Mouse (Mus musculus) MEL (cell line): ENCODE results near the gene Ssr2.

Experiments
- CTCF ChIP-seq, 3 experiments: IDR thresholded peaks in 2 of 3; conservative IDR thresholded peaks in 1 of 3; 2 replicates each; pipeline ENCODE4 v1.5.1; 2011 to 2012; ENCODE audit warnings: low read length in 3 of 3, low read depth in 2 of 3, mild to moderate bottlenecking in 2 of 3, improper control_type of control experiment in 1 of 3, inconsistent platforms in 1 of 3, mixed read lengths in 1 of 3, moderate library complexity in 1 of 3; ENCODE audit not compliant: control insufficient read depth in 1 of 3, insufficient read depth in 1 of 3, poor library complexity in 1 of 3, severe bottlenecking in 1 of 3
- EP300 ChIP-seq, 2 experiments: IDR thresholded peaks; 2 replicates each; pipeline ENCODE4 v1.6.1; 2011; ENCODE audit warnings: improper control_type of control experiment in 2 of 2, low read length in 2 of 2, low read depth in 1 of 2, mild to moderate bottlenecking in 1 of 2
- GABPA ChIP-seq: IDR thresholded peaks from 2 replicates; pipeline ENCODE4 v1.6.1; 2012; ENCODE audit warnings: low read depth, mild to moderate bottlenecking, inconsistent platforms, low read length, improper control_type of control experiment, moderate library complexity
- HCFC1 ChIP-seq: IDR thresholded peaks from 2 replicates; pipeline ENCODE4 v1.6.1; 2012; ENCODE audit warnings: low read depth, mild to moderate bottlenecking, inconsistent platforms, low read length, improper control_type of control experiment, moderate library complexity
- JUND ChIP-seq: IDR thresholded peaks from 2 replicates; pipeline ENCODE4 v1.6.1; 2011; ENCODE audit warnings: low read depth, mild to moderate bottlenecking, improper control_type of control experiment, low read length
- POLR2A ChIP-seq, 2 experiments: IDR thresholded peaks; 2 replicates each; pipeline ENCODE4 v1.6.1; 2011 to 2012; ENCODE audit warnings: low read length in 2 of 2, mild to moderate bottlenecking in 2 of 2, control low read depth in 1 of 2, improper control_type of control experiment in 1 of 2, low read depth in 1 of 2, moderate library complexity in 1 of 2; ENCODE audit not compliant: control insufficient read depth in 1 of 2, insufficient read depth in 1 of 2, poor library complexity in 1 of 2
- RCOR1 ChIP-seq: IDR thresholded peaks from 2 replicates; pipeline ENCODE4 v1.6.1; 2012; ENCODE audit warnings: low read depth, mild to moderate bottlenecking, inconsistent platforms, low read length, improper control_type of control experiment
- USF1 ChIP-seq: IDR thresholded peaks from 2 replicates; pipeline ENCODE4 v1.6.1; 2014; ENCODE audit warnings: low read depth, mild to moderate bottlenecking, inconsistent platforms, low read length, improper control_type of control experiment, moderate library complexity
- ZC3H11A ChIP-seq: IDR thresholded peaks from 2 replicates; pipeline ENCODE4 v1.6.1; 2012; ENCODE audit warnings: low read depth, mild to moderate bottlenecking, inconsistent platforms, low read length, improper control_type of control experiment
- ZKSCAN1 ChIP-seq: IDR thresholded peaks from 2 replicates; pipeline ENCODE4 v1.6.1; 2012; ENCODE audit warnings: low read depth, mild to moderate bottlenecking, inconsistent platforms, low read length, improper control_type of control experiment, moderate library complexity

GRCm38 (mm10) chr3:88539397-88539796 lies 36.3 kb upstream of the Ssr2 start:
- TF ChIP-seq JUND (no peak), CTCF (IDR thresholded peaks at IDR 0.05 in 2 of 3, conservative IDR thresholded peaks at IDR 0.05 in 1 of 3; ENCODE audit: control insufficient read depth in 1 of 3, insufficient read depth in 1 of 3, low read depth in 2 of 3, low read length in 3 of 3, poor library complexity in 1 of 3, severe bottlenecking in 1 of 3) (no peak), RCOR1 (no peak), ZC3H11A (no peak), GABPA (no peak), EP300 (IDR thresholded peaks at IDR 0.05; ENCODE audit: low read depth in 1 of 2, low read length in 2 of 2) (no peak), ZKSCAN1 (no peak), HCFC1 (no peak), POLR2A (IDR thresholded peaks at IDR 0.05; ENCODE audit: control insufficient read depth in 1 of 2, insufficient read depth in 1 of 2, low read depth in 1 of 2, low read length in 2 of 2, poor library complexity in 1 of 2) (no peak), USF1 (no peak)
